Mouse (Mus musculus): ENCODE results near the gene Cog1. TPM values are rescaled to one million over a fixed set of nuclear protein-coding genes. Genes with fewer than 3 reads are reported as not detected.

Gene Cog1
- polyA plus RNA-seq (2012), result 4.4 and 4.5 TPM in 2 replicates

- H3K27me3 ChIP-seq (ENCODE audit: control insufficient read depth), result peaks cover 3% of the 10 kb centered on the region
- H3K4me3 ChIP-seq (replicated peaks), result peak within 1 kb of the TSS; percentile 91
- H3K36me3 ChIP-seq (ENCODE audit: control insufficient read depth), result peaks cover 30% of the 10 kb centered on the region
- no peak for TF ChIP-seq GATA1 (IDR thresholded peaks at IDR 0.05; ENCODE audit: low read length)
- peaks cover 44% of the 10 kb centered on the region for H3K4me1 ChIP-seq (ENCODE audit: control insufficient read depth)
- H3K9me3 ChIP-seq (ENCODE audit: control insufficient read depth, low read length), result no peaks in the 10 kb centered on the region
Measured at GRCm38 (mm10) chr11:113648690-113649352, at the start of gene Cog1. Cog1 (plus strand) TSS chr11:113649169.

GRCm38 (mm10) chr11:113600526-113601245, 48.3 kb upstream of the Cog1 start:
- Histone ChIP-seq H3K4me3 (replicated peaks) (no peak overlapping the region), H3K9me3 (ENCODE audit: control insufficient read depth, low read length) (peaks cover 3% of the 10 kb centered on the region; the same call in 1 of the 2 replicates)

GRCm38 (mm10) chr11:113601616-113602343, 47.2 kb upstream of the Cog1 start:
- H3K9me3 ChIP-seq (ENCODE audit: control insufficient read depth, low read length), result peaks cover 6% of the 10 kb centered on the region

More at GRCm38 (mm10) chr11:113600526-113601245, 48.3 kb upstream of the Cog1 start:
- TF ChIP-seq GATA1 (IDR thresholded peaks at IDR 0.05; ENCODE audit: low read length) (no peak), TAL1 (IDR thresholded peaks at IDR 0.05; ENCODE audit: low read length) (no peak)
- Histone ChIP-seq H3K4me1 (ENCODE audit: control insufficient read depth) (no peaks in the 10 kb centered on the region), H3K27me3 (ENCODE audit: control insufficient read depth) (no peaks in the 10 kb centered on the region), H3K36me3 (ENCODE audit: control insufficient read depth) (no peaks in the 10 kb centered on the region)

GRCm38 (mm10) chr11:113607556-113607955, 41.4 kb upstream of the Cog1 start:
- H3K27me3 ChIP-seq (ENCODE audit: control insufficient read depth), result no peaks in the 10 kb centered on the region
- H3K36me3 ChIP-seq (ENCODE audit: control insufficient read depth), result no peaks in the 10 kb centered on the region
- peaks cover 12% of the 10 kb centered on the region for H3K9me3 ChIP-seq (ENCODE audit: control insufficient read depth, low read length)
- TF ChIP-seq TAL1 (IDR thresholded peaks at IDR 0.05; ENCODE audit: low read length) (no peak), GATA1 (IDR thresholded peaks at IDR 0.05; ENCODE audit: low read length) (no peak)
- no peaks in the 10 kb centered on the region for H3K4me1 ChIP-seq (ENCODE audit: control insufficient read depth)
- H3K4me3 ChIP-seq (replicated peaks), result no peak overlapping the region

More at GRCm38 (mm10) chr11:113601616-113602343, 47.2 kb upstream of the Cog1 start:
- Histone ChIP-seq H3K4me1 (ENCODE audit: control insufficient read depth) (no peaks in the 10 kb centered on the region), H3K27me3 (ENCODE audit: control insufficient read depth) (no peaks in the 10 kb centered on the region), H3K4me3 (replicated peaks) (no peak overlapping the region), H3K36me3 (ENCODE audit: control insufficient read depth) (no peaks in the 10 kb centered on the region)
- TF ChIP-seq GATA1 (IDR thresholded peaks at IDR 0.05; ENCODE audit: low read length) (no peak), TAL1 (IDR thresholded peaks at IDR 0.05; ENCODE audit: low read length) (no peak)

GRCm38 (mm10) chr11:113609581-113609980, 39.4 kb upstream of the Cog1 start:
- Histone ChIP-seq H3K27me3 (ENCODE audit: control insufficient read depth) (no peaks in the 10 kb centered on the region), H3K4me1 (ENCODE audit: control insufficient read depth) (no peaks in the 10 kb centered on the region), H3K9me3 (ENCODE audit: control insufficient read depth, low read length) (peaks cover 9% of the 10 kb centered on the region), H3K36me3 (ENCODE audit: control insufficient read depth) (no peaks in the 10 kb centered on the region), H3K4me3 (replicated peaks) (no peak overlapping the region)
- TF ChIP-seq GATA1 (IDR thresholded peaks at IDR 0.05; ENCODE audit: low read length) (no peak), TAL1 (IDR thresholded peaks at IDR 0.05; ENCODE audit: low read length) (no peak)

GRCm38 (mm10) chr11:113610266-113610665, 38.7 kb upstream of the Cog1 start:
- Histone ChIP-seq H3K27me3 (ENCODE audit: control insufficient read depth) (no peaks in the 10 kb centered on the region), H3K9me3 (ENCODE audit: control insufficient read depth, low read length) (peaks cover 9% of the 10 kb centered on the region), H3K36me3 (ENCODE audit: control insufficient read depth) (no peaks in the 10 kb centered on the region), H3K4me3 (replicated peaks) (no peak overlapping the region), H3K4me1 (ENCODE audit: control insufficient read depth) (no peaks in the 10 kb centered on the region)
- no peak for TF ChIP-seq TAL1 (IDR thresholded peaks at IDR 0.05; ENCODE audit: low read length)
- TF ChIP-seq GATA1 (IDR thresholded peaks at IDR 0.05; ENCODE audit: low read length), result no peak

- no peak overlapping the region for H3K4me3 ChIP-seq (replicated peaks)
- peaks cover 6% of the 10 kb centered on the region; the same call in 1 of the 2 replicates for H3K9me3 ChIP-seq (ENCODE audit: control insufficient read depth, low read length)
- no peaks in the 10 kb centered on the region for H3K27me3 ChIP-seq (ENCODE audit: control insufficient read depth)
- no peak for TF ChIP-seq GATA1 (IDR thresholded peaks at IDR 0.05; ENCODE audit: low read length)
- TF ChIP-seq TAL1 (IDR thresholded peaks at IDR 0.05; ENCODE audit: low read length), result no peak
- H3K4me1 ChIP-seq (ENCODE audit: control insufficient read depth), result no peaks in the 10 kb centered on the region
- H3K36me3 ChIP-seq (ENCODE audit: control insufficient read depth), result no peaks in the 10 kb centered on the region
Measured at GRCm38 (mm10) chr11:113611112-113611646, 37.8 kb upstream of the Cog1 start.

- Histone ChIP-seq H3K4me3 (replicated peaks) (no peak overlapping the region), H3K9me3 (ENCODE audit: control insufficient read depth, low read length) (0 out of 2 replicates have a peak, but pooled peaks cover 4% of the 10 kb centered on the region), H3K27me3 (ENCODE audit: control insufficient read depth) (no peaks in the 10 kb centered on the region), H3K4me1 (ENCODE audit: control insufficient read depth) (no peaks in the 10 kb centered on the region), H3K36me3 (ENCODE audit: control insufficient read depth) (no peaks in the 10 kb centered on the region)
- TF ChIP-seq TAL1 (IDR thresholded peaks at IDR 0.05; ENCODE audit: low read length), result no peak
- no peak for TF ChIP-seq GATA1 (IDR thresholded peaks at IDR 0.05; ENCODE audit: low read length)
Measured at GRCm38 (mm10) chr11:113611664-113612611, 37.0 kb upstream of the Cog1 start.
